Mouse (Mus musculus) splenic B cell, adult 2 months (primary cell): Measurements from ENCODE around the gene Ndufb8.

ENCODE experiments used
- DNase-seq: peaks from one replicate; pipeline ENCODE4 v3.0.0-alpha.2; 2011; ENCODE audit warnings: low read depth, low spot score
- H3K27me3 ChIP-seq: 2 replicates; pipeline ENCODE4 v1.6.1; 2012; ENCODE audit warnings: mild to moderate bottlenecking, low read length, moderate library complexity, mixed read lengths; ENCODE audit not compliant: control insufficient read depth, poor library complexity, insufficient read depth, severe bottlenecking
- H3K36me3 ChIP-seq: 2 replicates; pipeline ENCODE4 v1.6.1; 2012; ENCODE audit warnings: mild to moderate bottlenecking, low read length, moderate library complexity, mixed read lengths; ENCODE audit not compliant: control insufficient read depth, poor library complexity, insufficient read depth, severe bottlenecking

Ndufb8 gene

GRCm38 (mm10) chr19:44552731-44553130 is 2.5 kb downstream of the Ndufb8 start, which contains the start of gene Gm20538:
Gm20538 (minus strand) TSS chr19:44552831.
- DNase-seq, result no peak
- Histone ChIP-seq H3K36me3 (peaks cover 16% of the 10 kb centered on the region), H3K27me3 (no peaks in the 10 kb centered on the region)

- DNase-seq, result no peak
- Histone ChIP-seq H3K36me3 (peaks cover 12% of the 10 kb centered on the region), H3K27me3 (no peaks in the 10 kb centered on the region)
Measured at GRCm38 (mm10) chr19:44545321-44546041, 9.8 kb downstream of the Ndufb8 start, which contains the start of gene Sec31b. Sec31b (minus strand) TSS chr19:44545864.

GRCm38 (mm10) chr19:44544775-44545174 is 10.5 kb downstream of the Ndufb8 start:
- no peaks in the 10 kb centered on the region for H3K27me3 ChIP-seq
- H3K36me3 ChIP-seq, result peaks cover 8% of the 10 kb centered on the region; the same call in 1 of the 2 replicates
- peak; percentile 87 for DNase-seq

GRCm38 (mm10) chr19:44544372-44544771 is 10.9 kb downstream of the Ndufb8 start:
- no peaks in the 10 kb centered on the region for H3K27me3 ChIP-seq
- DNase-seq, result no peak
- H3K36me3 ChIP-seq, result peaks cover 6% of the 10 kb centered on the region; the same call in 1 of the 2 replicates

- DNase-seq, result no peak
- Histone ChIP-seq H3K27me3 (no peaks in the 10 kb centered on the region), H3K36me3 (no peaks in the 10 kb centered on the region)
Measured at GRCm38 (mm10) chr19:44542694-44543178, 12.5 kb downstream of the Ndufb8 start.

GRCm38 (mm10) chr19:44537416-44537815 is 17.8 kb downstream of the Ndufb8 start:
- no peak for DNase-seq
- no peaks in the 10 kb centered on the region for H3K36me3 ChIP-seq
- no peaks in the 10 kb centered on the region for H3K27me3 ChIP-seq

- DNase-seq, result no peak
- Histone ChIP-seq H3K36me3 (no peaks in the 10 kb centered on the region), H3K27me3 (no peaks in the 10 kb centered on the region)
Measured at GRCm38 (mm10) chr19:44535376-44535775, 19.9 kb downstream of the Ndufb8 start.

- Histone ChIP-seq H3K36me3 (no peaks in the 10 kb centered on the region), H3K27me3 (no peaks in the 10 kb centered on the region)
- DNase-seq, result no peak
Measured at GRCm38 (mm10) chr19:44530018-44530417, 25.2 kb downstream of the Ndufb8 start.

- H3K36me3 ChIP-seq, result no peaks in the 10 kb centered on the region
- no peak for DNase-seq
- no peaks in the 10 kb centered on the region for H3K27me3 ChIP-seq
Measured at GRCm38 (mm10) chr19:44525551-44526205, 29.6 kb downstream of the Ndufb8 start.

- no peak for DNase-seq
- H3K36me3 ChIP-seq, result no peaks in the 10 kb centered on the region; the same call in 1 of the 2 replicates
- H3K27me3 ChIP-seq, result no peaks in the 10 kb centered on the region
Measured at GRCm38 (mm10) chr19:44519152-44519551, 36.1 kb downstream of the Ndufb8 start.

- Histone ChIP-seq H3K36me3 (no peaks in the 10 kb centered on the region; the same call in 1 of the 2 replicates), H3K27me3 (no peaks in the 10 kb centered on the region)
- DNase-seq, result no peak
Measured at GRCm38 (mm10) chr19:44517996-44518768, 37.1 kb downstream of the Ndufb8 start.

GRCm38 (mm10) chr19:44515769-44516168 is 39.5 kb downstream of the Ndufb8 start:
- no peak for DNase-seq
- no peaks in the 10 kb centered on the region for H3K27me3 ChIP-seq
- no peaks in the 10 kb centered on the region; the same call in 1 of the 2 replicates for H3K36me3 ChIP-seq

- DNase-seq, result no peak
- H3K36me3 ChIP-seq, result no peaks in the 10 kb centered on the region
- H3K27me3 ChIP-seq, result peaks cover 4% of the 10 kb centered on the region
Measured at GRCm38 (mm10) chr19:44514521-44515451, 40.5 kb downstream of the Ndufb8 start.
